Mouse (Mus musculus) heart, postnatal 25 days (tissue): ENCODE data around the gene Csrnp2. TPM values are rescaled to one million over a fixed set of nuclear protein-coding genes. Genes with fewer than 3 reads are reported as not detected.
A peak's percentile ranks its signal among the peaks of the same experiment; 100 is the strongest.
"Not testable (repeated sequence)": the region's sequence is repeated elsewhere in the genome, so short reads cannot be mapped to it uniquely, and the experiment has no call there.

Experiments used
- DNase-seq: peaks from one replicate; pipeline ENCODE4 v3.0.0; 2022; ENCODE audit warnings: low spot score
- intact Hi-C: fragments of 180-260 bp; cut with DNase I; formaldehyde crosslinking; loops from one replicate; pipeline ENCODE4 v1.15.1; 2025
- total RNA-seq, 2 experiments: library from RNA; stranded (reverse); gene quantifications; 2 replicates each; pipeline ENCODE4 v1.2.3; 2021

The Csrnp2 gene
- total RNA-seq = 1 to 10 TPM; 2.5 to 2.9 TPM

DNA sequence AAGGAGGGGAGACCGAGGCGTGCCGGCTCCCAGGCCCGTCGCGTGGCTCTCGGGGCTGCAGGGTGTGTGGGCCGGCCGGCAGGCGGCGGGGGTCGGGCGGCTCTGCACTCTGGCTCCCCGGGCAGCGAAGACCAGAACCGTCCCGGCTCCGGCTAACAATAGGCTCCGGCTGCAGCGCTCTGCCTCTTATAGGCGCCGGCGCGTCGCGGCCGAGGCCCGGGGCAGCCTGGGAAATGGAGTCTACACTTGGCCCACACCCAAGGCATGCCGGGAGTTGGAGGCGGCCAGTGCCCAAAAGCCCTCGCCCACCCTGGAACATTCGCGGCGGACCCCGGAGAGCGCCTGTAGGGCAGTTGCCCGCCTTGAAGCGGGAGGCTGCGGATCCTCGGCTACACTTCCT is at the start of gene Csrnp2:
Gene Csrnp2, minus strand, starts transcription at position 387 of the 400 bp plus-strand sequence.
- intact Hi-C loops = no loop called here
- DNase-seq = peak; percentile 82

DNA sequence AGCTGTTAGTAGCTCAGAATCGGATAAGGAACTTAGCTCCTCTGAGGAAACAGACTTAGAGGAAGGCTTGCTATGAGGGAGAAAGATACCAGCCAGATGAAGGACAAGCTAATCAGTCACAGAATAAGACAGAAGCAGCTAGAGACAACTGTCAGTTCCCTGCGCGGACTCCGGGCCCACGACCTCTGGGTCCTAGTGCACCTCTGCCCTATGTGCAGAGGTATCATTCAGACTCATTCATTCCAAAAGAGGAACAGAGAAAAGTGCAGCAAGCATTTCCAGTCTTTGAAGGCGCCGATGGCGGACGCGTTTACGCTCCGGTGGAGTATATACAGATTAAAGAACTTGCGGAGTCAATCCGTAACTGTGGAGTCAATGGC is 48.4 kb upstream of the Csrnp2 start:
- intact Hi-C loops = not testable (repeated sequence)

DNA sequence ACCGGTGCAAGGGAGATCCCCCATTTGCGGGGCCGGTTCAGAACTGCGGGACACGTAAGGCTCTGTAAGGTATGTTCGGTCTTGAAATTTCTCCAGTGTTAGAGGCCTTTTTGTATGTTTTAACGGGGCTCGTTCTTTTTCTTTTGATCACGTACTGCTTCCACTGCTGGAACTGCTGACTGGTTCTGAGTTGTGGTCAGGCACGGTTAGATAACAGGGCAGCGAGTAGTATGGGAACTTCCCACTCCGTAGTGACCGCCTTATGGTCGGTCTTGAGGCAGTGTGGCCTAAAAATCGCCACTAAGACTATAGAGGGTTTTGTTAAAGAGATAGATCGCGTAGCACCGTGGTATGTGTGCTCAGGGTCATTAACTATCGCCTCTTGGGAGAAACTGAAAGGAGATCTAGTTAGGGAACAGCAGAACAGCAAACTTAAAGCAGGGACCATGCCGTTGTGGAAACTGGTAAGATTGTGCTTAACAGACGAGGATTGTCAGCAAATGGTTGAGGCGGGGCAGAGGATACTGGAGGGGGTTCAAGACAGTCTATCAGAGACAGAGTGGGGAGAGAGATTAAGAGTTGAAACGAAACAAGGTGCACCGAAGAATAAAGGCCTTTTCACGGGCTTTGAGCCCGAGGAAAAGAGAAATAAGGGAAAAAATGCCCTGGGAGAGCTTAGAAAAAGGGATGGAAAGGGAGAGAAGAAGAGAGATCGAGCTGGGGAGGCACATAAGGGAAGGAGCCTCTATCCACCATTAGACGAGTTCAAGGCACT is 47.8 kb upstream of the Csrnp2 start:
- DNase-seq, intact Hi-C loops: not testable (repeated sequence)

More for the DNA sequence above, 48.4 kb upstream of the Csrnp2 start:
- not testable (repeated sequence) for DNase-seq

DNA sequence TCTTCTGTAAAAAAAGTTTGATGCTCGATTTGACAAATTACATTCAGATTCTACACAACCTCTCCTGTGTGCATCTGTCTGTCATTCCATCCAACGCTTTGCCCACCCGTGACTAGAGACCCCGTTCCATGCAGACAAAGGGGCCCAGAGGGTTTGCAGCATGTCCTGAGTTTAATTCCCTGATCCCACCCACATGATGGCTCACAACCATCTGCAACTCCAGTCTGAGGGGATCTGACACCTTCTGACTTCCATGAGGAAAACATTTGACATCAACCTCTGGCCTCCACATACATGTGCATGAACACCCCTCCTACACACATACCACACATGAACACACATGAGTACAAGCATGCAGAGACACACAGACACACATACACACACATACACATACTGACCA is 46.1 kb upstream of the Csrnp2 start:
- intact Hi-C loops = no loop called here

DNA sequence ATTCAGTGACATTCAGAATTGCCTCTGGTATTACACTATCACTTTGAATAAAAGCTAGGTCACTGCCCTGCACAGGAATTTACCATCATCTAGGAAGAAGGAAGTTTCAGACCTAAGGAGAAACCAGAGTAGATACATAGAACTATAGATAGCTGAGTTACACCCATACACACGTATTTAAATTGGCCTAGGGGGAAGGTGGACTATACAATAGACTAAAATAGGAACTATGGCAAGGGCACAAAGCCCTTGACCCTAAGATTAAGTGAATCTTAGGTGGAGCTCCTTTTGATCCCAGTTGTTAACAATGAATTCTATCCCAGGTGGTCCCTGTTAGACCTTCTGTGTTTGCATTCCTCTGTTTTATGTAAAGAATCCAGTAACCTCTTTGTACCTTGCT is 45.7 kb upstream of the Csrnp2 start:
- intact Hi-C loops, DNase-seq: not testable (repeated sequence)

More for the DNA sequence above, 46.1 kb upstream of the Csrnp2 start:
- DNase-seq = no peak

DNA sequence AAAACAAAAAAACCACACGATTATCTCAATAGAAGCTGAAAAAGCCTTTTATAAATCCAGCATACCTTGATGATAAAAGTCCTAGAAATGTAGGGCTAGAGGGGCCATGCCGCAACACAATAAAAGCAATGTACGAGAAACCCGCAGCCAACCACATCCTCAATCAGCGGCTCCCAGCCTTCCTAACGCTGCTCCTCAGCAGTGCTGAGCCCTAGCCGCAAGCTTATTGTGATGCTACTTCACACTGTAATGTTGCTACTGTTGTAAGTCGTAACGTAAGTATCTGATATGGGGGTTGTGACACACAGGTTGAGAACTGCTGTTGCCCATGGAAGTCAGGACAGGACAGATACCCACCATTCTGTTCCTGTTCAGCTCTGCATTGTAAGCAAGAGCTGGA is 44.1 kb upstream of the Csrnp2 start:
- intact Hi-C loops = loop anchor here (2.0 kb wide), 2 partner anchors 73 to 143 kb away; no protein-coding TSS in a partner anchor
- DNase-seq = no peak

DNA sequence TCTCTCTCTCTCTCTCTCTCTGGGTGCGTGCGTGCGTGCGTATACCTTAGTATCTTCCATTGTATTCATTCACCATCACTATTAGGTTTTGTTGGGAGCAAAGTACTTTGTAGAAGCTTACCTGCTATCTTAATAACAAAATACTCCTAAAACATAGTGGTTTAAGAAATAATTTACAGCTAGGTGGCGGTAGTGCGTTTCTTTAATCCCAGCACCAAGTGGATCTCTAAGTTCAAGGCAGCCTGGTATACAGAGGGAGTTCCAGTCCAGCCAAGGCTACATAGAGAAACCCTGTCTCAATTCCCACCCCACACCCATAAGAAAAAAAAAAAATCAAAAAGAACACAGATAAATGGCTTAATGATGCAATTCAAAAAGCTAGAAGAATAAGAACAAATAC is 42.6 kb upstream of the Csrnp2 start:
- intact Hi-C loops = loop anchor here (2.0 kb wide), 2 partner anchors 75 to 145 kb away; no protein-coding TSS in a partner anchor

DNA sequence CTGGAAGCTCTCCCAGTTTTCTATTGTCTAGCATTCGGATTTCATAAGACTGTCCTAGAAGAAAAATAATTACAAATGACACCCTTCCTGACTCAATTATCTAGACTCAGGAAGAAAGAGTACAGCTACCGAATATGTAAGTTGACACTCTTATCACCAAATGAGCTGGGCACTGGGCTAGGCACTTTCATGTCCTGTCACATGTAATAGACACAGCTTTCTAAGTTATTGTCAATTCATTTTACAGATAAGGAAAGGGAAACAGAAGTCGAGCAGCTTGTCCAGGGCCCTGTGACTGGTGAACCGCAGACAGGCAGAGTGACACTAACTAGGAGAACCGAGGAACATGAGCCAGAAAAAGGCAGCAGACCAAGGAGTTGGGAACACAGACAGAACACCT is 32.6 kb upstream of the Csrnp2 start:
- intact Hi-C loops = no loop called here
- DNase-seq = no peak

More for the DNA sequence above, 42.6 kb upstream of the Csrnp2 start:
- no peak for DNase-seq

DNA sequence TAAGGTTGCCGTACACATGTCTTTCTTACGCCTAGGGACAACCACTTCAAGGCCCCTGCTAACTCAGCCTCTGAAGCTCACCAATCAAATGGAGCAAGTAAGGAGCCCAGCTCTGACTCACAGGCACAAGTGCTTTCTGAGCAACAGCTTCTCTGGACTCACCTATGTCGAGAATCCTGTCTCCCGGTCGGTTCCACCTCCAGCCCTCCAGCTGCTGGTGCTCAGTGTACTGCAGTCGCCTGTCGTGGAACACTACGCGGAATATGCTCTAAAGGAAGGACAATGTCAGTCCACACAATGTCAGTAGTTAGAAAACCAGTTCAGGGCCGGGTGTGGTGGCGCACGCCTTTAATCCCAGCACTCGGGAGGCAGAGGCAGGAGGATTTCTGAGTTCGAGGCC is 30.1 kb upstream of the Csrnp2 start:
- DNase-seq = no peak
- intact Hi-C loops = no loop called here

DNA sequence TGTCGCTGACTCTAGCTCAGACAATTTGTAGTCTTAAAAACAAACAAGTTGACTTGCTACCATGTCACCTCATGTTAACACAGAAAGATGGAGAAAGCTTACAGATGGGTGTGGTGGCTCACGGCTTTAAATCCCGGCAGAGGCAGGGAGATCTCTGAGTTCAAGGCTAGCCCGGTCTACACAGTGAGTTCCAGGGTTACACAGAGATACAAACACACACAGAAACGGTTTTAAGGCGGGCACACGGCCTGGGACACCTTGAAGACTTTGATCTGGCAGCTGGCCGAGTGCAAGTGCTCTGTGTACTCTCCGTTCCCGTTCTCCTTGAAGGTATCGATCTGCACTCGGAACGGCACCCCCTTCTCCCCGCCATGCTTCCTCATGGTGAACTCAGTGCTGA is 25.0 kb upstream of the Csrnp2 start:
- no peak for DNase-seq
- intact Hi-C loops = no loop called here

DNA sequence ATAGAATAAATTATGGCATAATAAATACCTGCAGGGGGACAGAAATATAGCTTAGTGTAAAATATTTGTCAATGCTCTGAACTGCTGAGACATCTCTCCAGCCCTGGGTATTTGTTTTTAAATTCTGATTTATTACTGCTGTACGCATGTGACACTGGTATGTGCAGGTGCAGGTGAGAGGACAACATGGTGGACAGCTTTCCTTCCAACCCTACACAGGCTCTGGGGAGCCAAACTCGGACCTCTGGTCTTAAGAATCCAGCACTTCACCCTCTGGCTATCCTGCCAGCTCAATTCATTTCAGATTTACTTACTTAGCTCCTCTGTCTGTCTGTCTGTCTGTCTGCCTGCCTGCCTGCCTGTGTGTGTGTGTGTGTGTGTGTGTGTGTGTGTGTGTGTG is 19.8 kb upstream of the Csrnp2 start:
- intact Hi-C loops = no loop called here

DNA sequence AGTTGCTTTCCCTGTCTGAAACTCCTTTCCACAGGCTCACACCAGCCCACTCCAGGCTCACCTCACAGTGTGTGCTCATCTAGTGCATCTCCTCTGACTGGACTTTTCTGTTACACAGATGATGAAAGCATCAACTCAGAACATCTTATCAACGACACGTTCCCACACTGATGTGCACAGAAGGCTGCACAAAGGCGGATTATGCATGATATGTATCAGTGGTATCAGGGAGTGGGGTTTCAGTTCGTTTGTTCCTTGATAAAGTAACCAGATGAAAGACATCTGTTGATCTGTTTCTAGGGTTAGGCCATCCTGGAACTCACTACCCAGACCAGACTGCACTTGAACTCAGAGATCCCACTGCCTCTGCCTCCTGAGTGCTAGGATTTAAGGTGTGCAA is 18.1 kb upstream of the Csrnp2 start:
- intact Hi-C loops = no loop called here

More for the DNA sequence above, 19.8 kb upstream of the Csrnp2 start:
- no peak for DNase-seq

DNA sequence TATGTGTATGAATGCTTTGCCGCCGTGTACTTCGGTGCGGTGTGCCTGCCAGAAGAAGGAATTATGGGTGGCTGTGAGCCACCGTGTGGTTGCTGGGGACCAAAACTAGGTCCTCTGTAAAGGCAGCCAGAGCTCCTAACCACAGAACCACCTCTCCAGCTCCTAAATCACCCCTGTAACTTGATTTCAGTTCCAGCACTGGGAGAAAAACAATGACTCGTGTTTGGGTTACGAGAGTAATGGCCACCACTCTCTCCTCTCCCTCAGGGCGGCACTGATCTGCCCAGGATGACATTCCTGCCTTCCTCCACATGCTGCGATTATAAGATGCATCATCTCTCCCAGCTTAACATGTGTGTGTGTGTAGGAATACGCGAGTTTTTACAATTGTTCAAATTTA is 14.8 kb upstream of the Csrnp2 start:
- intact Hi-C loops = no loop called here
- DNase-seq = no peak

More for the DNA sequence above, 18.1 kb upstream of the Csrnp2 start:
- DNase-seq = no peak

DNA sequence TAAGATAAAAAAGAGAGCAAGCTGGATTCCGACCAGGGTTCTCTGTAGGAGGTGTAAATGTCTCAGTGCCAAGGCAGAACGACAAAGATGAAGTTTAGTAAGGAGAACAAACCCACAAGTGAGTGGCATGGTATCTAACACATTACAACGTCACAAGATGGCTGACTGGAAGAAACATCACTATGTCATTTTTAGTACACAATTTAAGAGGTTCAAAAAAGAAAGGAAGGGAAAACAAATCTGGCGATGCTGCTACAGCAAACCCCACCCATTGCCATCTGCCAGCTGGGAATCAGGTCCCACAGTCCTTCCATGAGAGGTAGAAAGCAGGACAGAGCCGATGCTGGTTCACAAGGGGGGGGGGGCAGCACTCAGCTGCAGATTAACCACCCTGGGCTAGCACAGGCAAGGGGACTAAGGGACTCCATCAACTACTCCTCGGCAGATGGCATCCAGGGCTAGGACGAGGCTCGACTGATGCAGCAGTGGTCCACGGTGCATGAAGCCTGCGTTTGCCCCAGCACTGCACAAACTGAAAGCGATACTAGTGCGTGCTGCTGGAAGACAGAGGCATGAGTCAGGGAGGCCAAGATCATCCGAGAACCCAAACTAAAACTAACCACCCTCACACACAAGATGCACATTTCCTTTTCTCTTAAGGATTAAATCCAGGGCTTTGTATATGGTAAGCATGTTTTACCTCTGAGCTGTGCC is 13.3 kb upstream of the Csrnp2 start:
- intact Hi-C loops = no loop called here
- no peak for DNase-seq

DNA sequence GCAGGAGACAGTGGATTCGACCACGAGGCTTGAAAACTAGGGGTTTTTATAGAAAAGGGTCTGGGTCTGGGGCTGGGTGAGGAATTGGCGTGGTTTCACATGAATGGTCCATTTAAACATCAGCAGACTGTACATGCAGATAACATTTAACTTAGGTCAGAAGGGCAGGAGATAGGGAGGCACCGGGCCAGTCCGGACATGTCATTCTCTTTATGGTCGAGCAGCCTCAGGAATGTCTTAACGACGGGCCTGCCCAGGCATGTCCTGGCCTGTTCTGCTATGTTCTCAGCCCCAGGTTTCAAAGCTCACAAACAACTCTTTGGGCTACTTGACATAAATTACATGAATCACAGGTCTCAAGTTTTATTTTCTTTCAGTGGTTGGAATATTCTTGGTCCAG is 4.2 kb upstream of the Csrnp2 start:
- DNase-seq, intact Hi-C loops: not testable (repeated sequence)

DNA sequence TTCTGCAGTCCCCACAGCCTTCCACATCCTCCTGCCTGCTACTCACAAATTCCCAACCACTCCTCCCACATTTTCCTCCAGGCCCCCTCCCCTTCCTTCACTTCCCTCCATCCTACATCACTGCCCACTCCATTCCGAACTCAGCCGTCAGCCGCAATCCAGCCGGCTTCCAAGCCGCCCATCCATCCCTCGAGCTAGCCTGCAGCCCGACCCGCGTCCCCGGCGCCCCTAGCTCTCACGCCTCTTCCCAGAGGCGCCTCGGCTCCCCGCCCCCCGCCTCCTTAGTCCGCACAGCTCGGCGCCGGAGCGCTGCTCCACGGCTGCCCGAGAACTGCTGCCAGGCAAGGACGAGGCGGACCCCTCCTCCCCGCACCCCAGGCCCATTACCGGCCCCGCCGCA is 641 bp downstream of the Csrnp2 start:
- DNase-seq = no peak
- intact Hi-C loops = no loop called here

DNA sequence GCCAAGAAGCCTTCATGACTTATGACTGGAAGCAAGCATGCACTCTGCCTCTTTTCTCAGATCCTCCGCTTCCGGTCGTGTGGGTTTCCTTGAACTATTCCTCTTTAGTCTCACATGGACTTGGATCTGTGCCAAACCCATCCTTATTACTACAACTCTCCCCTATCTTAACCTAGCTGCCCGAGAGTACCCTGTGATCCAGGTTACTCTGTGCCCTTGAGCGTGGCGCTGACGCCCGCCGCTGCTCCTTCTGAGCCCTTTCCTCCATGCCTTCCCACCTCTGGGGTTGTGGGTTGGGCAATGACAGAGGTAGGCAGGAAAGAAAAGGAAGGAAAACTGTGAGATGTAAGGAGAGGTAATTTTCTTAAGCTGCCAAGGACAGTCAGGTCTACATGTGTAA is 3.3 kb downstream of the Csrnp2 start:
- DNase-seq = no peak
- intact Hi-C loops = loop anchor here (2.0 kb wide), 1 partner anchor 21 kb away; no protein-coding TSS in a partner anchor

DNA sequence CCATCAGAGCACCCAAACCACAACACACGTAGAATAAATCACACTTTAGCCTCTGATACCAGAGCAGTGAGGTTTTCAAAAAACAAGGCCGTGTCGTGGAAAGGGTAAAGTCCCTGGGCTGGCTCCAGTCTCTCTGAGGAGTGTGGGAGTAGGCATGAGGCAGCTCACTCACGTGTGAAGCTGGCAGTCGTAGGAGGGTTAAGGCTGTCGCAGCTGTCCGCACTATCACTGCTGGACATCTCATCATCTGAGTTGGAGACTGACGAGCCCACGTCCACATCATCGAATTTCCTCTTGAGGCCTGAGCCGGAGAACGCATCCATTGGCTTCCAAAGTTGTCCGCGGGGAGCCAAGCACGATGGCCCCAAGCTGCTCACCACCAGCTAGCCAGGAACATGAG is 6.0 kb downstream of the Csrnp2 start:
- DNase-seq = no peak
- intact Hi-C loops = no loop called here

DNA sequence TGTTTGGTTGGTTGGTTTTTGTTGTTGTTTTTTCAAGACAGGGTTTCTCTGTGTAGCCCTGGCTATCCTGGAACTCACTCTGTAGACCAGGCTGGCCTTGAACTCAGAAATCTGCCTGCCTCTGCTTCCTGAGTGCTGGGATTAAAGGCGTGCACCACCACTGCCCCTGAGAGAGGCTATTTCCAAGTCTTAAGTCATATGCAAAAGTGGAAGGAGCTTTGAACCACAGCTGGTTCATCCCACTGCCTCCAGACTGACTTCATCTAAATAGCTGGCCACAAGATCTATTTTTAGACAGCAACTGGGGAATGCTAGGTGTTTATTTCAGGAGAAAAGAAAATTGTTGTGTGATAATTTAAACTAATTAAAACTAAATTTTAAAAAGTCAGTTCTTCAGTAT is 7.0 kb downstream of the Csrnp2 start:
- DNase-seq, intact Hi-C loops: not testable (repeated sequence)

DNA sequence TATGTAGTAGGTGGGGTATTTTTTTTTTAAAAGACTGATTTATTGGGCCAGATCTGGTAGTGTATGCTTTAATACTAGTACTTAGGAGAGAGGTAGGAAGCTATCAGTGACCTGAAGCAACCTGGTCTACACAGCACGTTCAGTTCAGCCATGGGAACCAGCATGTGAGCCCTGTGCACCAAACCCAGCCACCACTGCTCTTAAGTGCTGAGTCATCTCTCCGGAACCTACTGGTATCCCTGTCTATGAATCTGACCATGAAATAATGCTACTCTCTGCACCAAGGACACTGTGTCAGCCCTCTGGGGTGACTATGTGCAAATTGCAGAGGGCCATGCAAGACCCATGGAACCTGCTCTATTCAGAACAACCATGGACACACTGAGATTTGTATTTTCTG is 8.2 kb downstream of the Csrnp2 start:
- intact Hi-C loops = no loop called here
- no peak for DNase-seq

DNA sequence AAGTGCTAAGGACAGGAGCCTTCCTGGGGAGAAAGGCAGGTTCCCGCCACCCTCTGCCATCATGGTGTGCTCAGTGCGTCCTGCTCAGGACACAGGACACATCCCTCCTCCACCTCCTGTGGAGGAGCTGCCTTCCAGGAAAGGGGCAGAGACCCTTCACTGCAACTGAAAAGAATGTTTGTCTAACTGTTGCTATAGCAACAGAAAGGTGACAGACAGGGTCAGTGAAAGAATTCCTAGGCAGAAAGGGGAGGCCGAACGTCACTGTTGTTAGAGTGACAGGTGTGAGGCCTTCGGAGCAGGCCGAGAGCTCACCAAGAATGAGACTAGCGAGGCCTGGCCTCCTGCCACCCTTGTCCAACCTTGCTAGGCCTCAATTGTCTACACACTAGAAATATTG is 8.8 kb downstream of the Csrnp2 start:
- intact Hi-C loops = no loop called here
- no peak for DNase-seq
